Mouse (Mus musculus) heart, embryonic 14.5 days (tissue): ENCODE results near the gene Zfp300. TPM values are rescaled to one million over a fixed set of nuclear protein-coding genes. Genes with fewer than 3 reads are reported as not detected.

Source experiments
- ATAC-seq: fragments of 200-750 bp; cut with Nextera tagmentation; 2 replicates; pipeline ENCODE4 v1.8.0; 2017; ENCODE audit warnings: low read depth, moderate TSS enrichment; ENCODE audit not compliant: insufficient number of reproducible peaks, insufficient read depth, low FRiP score
- H3K27ac ChIP-seq, 2 experiments: fragments of 200-500 bp in 1 of 2; fragments of 300-500 bp in 1 of 2; sonication (generic) in 1 of 2; replicated peaks in 1 of 2; 2 replicates each; pipeline ENCODE4 v1.5.1; 2012 to 2014; ENCODE audit warnings: low read depth in 2 of 2, low read length in 2 of 2, control low read depth in 1 of 2, mild to moderate bottlenecking in 1 of 2, mixed read lengths in 1 of 2; ENCODE audit not compliant: control insufficient read depth in 1 of 2, insufficient read depth in 1 of 2
- H3K27me3 ChIP-seq: fragments of 300-500 bp; sonication (generic); 2 replicates; pipeline ENCODE4 v1.6.1; 2014; ENCODE audit warnings: mild to moderate bottlenecking, low read length, control low read depth; ENCODE audit not compliant: control insufficient read depth, insufficient read depth
- H3K36me3 ChIP-seq: fragments of 300-500 bp; sonication (generic); 2 replicates; pipeline ENCODE4 v1.6.1; 2014; ENCODE audit warnings: mild to moderate bottlenecking, control low read depth, low read length, mixed read lengths; ENCODE audit not compliant: control insufficient read depth, insufficient read depth
- H3K4me1 ChIP-seq, 2 experiments: fragments of 200-500 bp in 1 of 2; fragments of 300-500 bp in 1 of 2; sonication (generic) in 1 of 2; 2 replicates each; pipeline ENCODE4 v1.6.1; 2012 to 2014; ENCODE audit warnings: low read length in 2 of 2, control low read depth in 1 of 2, mixed read lengths in 1 of 2; ENCODE audit not compliant: control insufficient read depth in 2 of 2, insufficient read depth in 2 of 2
- H3K4me2 ChIP-seq: fragments of 300-500 bp; sonication (generic); 2 replicates; pipeline ENCODE4 v1.6.1; 2014; ENCODE audit warnings: mild to moderate bottlenecking, low read length
- H3K4me3 ChIP-seq, 2 experiments: fragments of 200-500 bp in 1 of 2; fragments of 300-500 bp in 1 of 2; sonication (generic) in 1 of 2; 2 replicates each; pipeline ENCODE4 v1.5.1; 2012 to 2014; ENCODE audit warnings: low read length in 2 of 2, mild to moderate bottlenecking in 2 of 2, control low read depth in 1 of 2, low read depth in 1 of 2, moderate library complexity in 1 of 2; ENCODE audit not compliant: control insufficient read depth in 1 of 2, insufficient read depth in 1 of 2
- H3K9ac ChIP-seq: fragments of 300-500 bp; sonication (generic); 2 replicates; pipeline ENCODE4 v1.6.1; 2014; ENCODE audit warnings: mild to moderate bottlenecking, low read length
- H3K9me3 ChIP-seq: fragments of 300-500 bp; sonication (generic); 2 replicates; pipeline ENCODE4 v1.6.1; 2016; ENCODE audit warnings: low read length, control low read depth; ENCODE audit not compliant: control insufficient read depth
- WGBS: fragments of 180-500 bp; shearing (Covaris S2); extraction: QIAGEN DNeasy Blood & Tissue Kit; methylation state at CpG from one replicate; pipeline ENCODE4 v1.1.7; 2014; 5-methylcytosine and 5-hydroxymethylcytosine counted together
- polyA plus RNA-seq: library from polyadenylated mRNA; unstranded; fragments of >200 nt; fragmentation: Nextera tagmentation; extraction: Ambion mirVana; gene quantifications from 2 replicates; pipeline ENCODE4 v1.2.1, GENCODE M21; 2014

Gene Zfp300
- polyA plus RNA-seq, result 0.92 and 1.1 TPM in 2 replicates

DNA sequence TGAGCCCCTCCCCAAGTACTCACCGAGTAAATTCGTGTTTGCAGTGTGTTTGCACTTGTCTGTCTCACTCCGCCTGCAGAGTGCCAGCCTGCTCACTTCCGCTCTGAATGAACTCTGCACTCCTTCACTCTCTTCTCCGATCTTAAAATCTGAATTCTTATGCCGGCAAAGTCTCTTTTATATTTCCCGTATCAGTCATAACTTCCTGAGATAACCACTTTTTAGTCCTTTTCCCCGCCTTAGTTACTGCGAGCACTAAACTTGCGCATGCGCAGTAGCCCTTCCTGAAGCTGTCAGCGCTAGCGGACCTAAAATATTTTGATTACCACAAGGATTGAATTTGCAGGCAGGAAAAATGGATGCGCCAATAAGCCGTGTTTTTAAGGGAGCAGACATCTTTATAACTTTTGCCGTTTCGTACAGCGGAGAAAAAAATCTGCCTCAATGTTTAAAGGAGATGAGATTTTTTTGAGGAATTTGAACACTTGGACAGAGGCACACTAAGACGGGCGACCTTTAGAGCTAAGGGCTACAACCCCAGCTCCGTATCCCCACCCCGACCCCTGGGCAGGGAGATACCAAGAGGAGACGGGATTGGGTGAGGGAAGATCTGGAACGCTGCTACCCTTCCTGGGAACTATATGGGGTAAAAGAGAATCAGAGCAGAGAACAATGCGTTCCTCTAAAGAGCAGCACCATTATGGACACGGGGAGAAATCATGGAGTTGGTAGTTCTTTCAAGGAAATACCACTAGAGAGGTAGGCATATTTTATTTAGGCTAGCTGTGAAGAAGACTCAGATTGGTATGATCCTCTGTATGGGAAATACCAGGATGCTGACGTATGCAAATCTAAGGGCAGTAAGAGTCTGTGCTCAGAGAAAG, at the start of gene Zfp300:
Gene Zfp300 (minus strand): TSS at position 545 of the 884 bp plus-strand sequence.
- WGBS, result 19% methylated on average over 27 of the region's 27 CpGs
- H3K4me2 ChIP-seq, result peak within 1 kb of the TSS; percentile 66
- ATAC-seq, result no peak; the same call in 1 of the 2 replicates
- no peaks in the 10 kb centered on the region for H3K36me3 ChIP-seq
- H3K9me3 ChIP-seq, result no peaks in the 10 kb centered on the region
- peak within 1 kb of the TSS; percentile 68 for H3K9ac ChIP-seq
- H3K27me3 ChIP-seq, result no peaks in the 10 kb centered on the region
- H3K27ac ChIP-seq, result peak within 1 kb of the TSS; percentile 67 to 75
- peak within 1 kb of the TSS; percentile 47 to 53 for H3K4me3 ChIP-seq
- H3K4me1 ChIP-seq, result no peaks in the 10 kb centered on the region

DNA sequence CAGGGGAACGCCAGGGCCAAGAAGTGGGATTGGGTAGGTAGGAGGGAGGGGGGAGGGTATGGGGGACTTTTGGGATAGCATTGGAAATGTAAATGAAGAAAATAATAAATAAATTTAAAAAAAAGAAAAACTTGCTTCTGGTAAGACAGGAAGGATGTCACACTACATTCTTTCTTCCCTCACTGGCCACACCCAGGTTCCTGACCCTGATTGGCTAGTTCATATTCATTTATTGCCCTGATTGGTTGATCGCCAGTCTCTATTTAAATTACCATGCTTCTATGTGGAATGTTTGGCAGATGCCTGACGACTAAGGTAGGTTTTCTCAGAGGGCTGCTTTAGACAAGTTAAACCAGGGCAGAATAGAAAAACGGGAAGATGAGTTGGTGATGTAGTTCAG, 26.2 kb upstream of the Zfp300 start, which contains the start of gene Ssxa1:
Gene Ssxa1 (plus strand): TSS at position 301 of the 400 bp plus-strand sequence.
- H3K27me3 ChIP-seq, result no peaks in the 10 kb centered on the region
- no peak within 1 kb of the TSS for H3K9ac ChIP-seq
- H3K27ac ChIP-seq, result no peak within 1 kb of the TSS
- no peak for ATAC-seq
- no peak within 1 kb of the TSS for H3K4me2 ChIP-seq
- no peaks in the 10 kb centered on the region for H3K36me3 ChIP-seq
- 68% methylated on average over 4 of the region's 4 CpGs for WGBS
- H3K4me1 ChIP-seq, result no peaks in the 10 kb centered on the region
- no peaks in the 10 kb centered on the region for H3K9me3 ChIP-seq
- no peak within 1 kb of the TSS for H3K4me3 ChIP-seq

GRCm38 (mm10) chrX:21089867-21090239, 526 bp upstream of the Zfp300 start:
- Histone ChIP-seq H3K9ac (peak overlapping the region; percentile 68; the same call in 1 of the 2 replicates), H3K9me3 (no peaks in the 10 kb centered on the region), H3K36me3 (no peaks in the 10 kb centered on the region), H3K4me3 (peak overlapping the region; percentile 47 to 53; a peak in 3 of 4 replicates), H3K4me1 (no peaks in the 10 kb centered on the region), H3K27ac (peak overlapping the region in 1 of 2 experiments; percentile 67; a peak in 1 of 4 replicates), H3K4me2 (peak overlapping the region; percentile 66), H3K27me3 (no peaks in the 10 kb centered on the region)
- ATAC-seq, result no peak
- WGBS, result 47% methylated on average over 7 of the region's 7 CpGs

GRCm38 (mm10) chrX:21088645-21088982, 713 bp downstream of the Zfp300 start:
- peak overlapping the region; percentile 68 for H3K9ac ChIP-seq
- peak overlapping the region in 1 of 2 experiments; percentile 27; a peak in 1 of 4 replicates for H3K27ac ChIP-seq
- 33% methylated on average over 6 of the region's 6 CpGs for WGBS
- no peaks in the 10 kb centered on the region for H3K9me3 ChIP-seq
- peak overlapping the region; percentile 66 for H3K4me2 ChIP-seq
- H3K4me1 ChIP-seq, result no peaks in the 10 kb centered on the region
- ATAC-seq, result no peak
- H3K4me3 ChIP-seq, result peak overlapping the region; percentile 47 to 53
- H3K36me3 ChIP-seq, result no peaks in the 10 kb centered on the region
- H3K27me3 ChIP-seq, result no peaks in the 10 kb centered on the region

DNA sequence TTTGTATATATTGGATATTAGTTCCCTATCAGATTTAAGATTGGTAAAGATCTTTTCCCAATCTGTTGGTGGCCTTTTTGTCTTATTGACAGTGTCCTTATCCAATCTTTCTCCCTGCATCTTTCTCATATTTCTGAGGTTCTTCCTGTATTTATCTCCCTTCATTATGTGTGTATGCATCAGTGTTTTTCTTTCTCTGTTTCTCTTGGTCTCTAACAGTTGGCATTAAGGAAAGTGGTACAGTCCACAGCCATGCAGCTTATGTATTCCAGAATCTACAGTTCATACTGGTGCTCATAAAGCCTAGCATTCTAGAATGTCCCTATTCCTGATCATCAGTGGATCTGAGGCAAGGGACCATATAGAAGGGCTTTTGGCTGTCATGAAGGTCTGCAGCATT, 21.2 kb downstream of the Zfp300 start, which contains the start of gene Spaca5:
Gene Spaca5 (plus strand): TSS at position 301 of the 400 bp plus-strand sequence.
- no peak for ATAC-seq
- no peak within 1 kb of the TSS for H3K4me2 ChIP-seq

GRCm38 (mm10) chrX:21062544-21062890, 26.8 kb downstream of the Zfp300 start:
- H3K9me3 ChIP-seq, result no peaks in the 10 kb centered on the region
- H3K4me3 ChIP-seq, result peak overlapping the region in 1 of 2 experiments; percentile 54; a peak in 2 of 4 replicates
- no peak for ATAC-seq
- WGBS, result 71% methylated on average over 3 of the region's 3 CpGs
- no peaks in the 10 kb centered on the region for H3K36me3 ChIP-seq
- H3K9ac ChIP-seq, result no peak overlapping the region
- H3K4me2 ChIP-seq, result peak overlapping the region; percentile 52
- H3K4me1 ChIP-seq, result no peaks in the 10 kb centered on the region
- no peaks in the 10 kb centered on the region for H3K27me3 ChIP-seq
- no peak overlapping the region for H3K27ac ChIP-seq

More for the DNA sequence above, 21.2 kb downstream of the Zfp300 start, which contains the start of gene Spaca5:
- Histone ChIP-seq H3K4me3 (no peak within 1 kb of the TSS), H3K27ac (no peak within 1 kb of the TSS), H3K4me1 (no peaks in the 10 kb centered on the region), H3K9ac (no peak within 1 kb of the TSS), H3K36me3 (no peaks in the 10 kb centered on the region), H3K9me3 (no peaks in the 10 kb centered on the region), H3K27me3 (no peaks in the 10 kb centered on the region)

- Histone ChIP-seq H3K4me3 (peak within 1 kb of the TSS; percentile 54 to 65), H3K9me3 (no peaks in the 10 kb centered on the region), H3K4me2 (peak within 1 kb of the TSS; percentile 52), H3K36me3 (no peaks in the 10 kb centered on the region), H3K9ac (peak within 1 kb of the TSS; percentile 72), H3K27me3 (no peaks in the 10 kb centered on the region), H3K27ac (no peak within 1 kb of the TSS), H3K4me1 (no peaks in the 10 kb centered on the region)
- 18% methylated on average over 25 of the region's 25 CpGs for WGBS
- ATAC-seq, result peak; percentile 35; the same call in 1 of the 2 replicates
Observed at GRCm38 (mm10) chrX:21061866-21062543, 27.3 kb downstream of the Zfp300 start, which contains the start of gene Zfp182. Zfp182 (minus strand) TSS chrX:21062316.
